Mouse (Mus musculus): Measurements from ENCODE around the gene Kat2b. TPM values are rescaled to one million over a fixed set of nuclear protein-coding genes. Genes with fewer than 3 reads are reported as not detected.
"Not testable (repeated sequence)": the region's sequence is repeated elsewhere in the genome, so short reads cannot be mapped to it uniquely, and the experiment has no call there.

Gene Kat2b
- polyA plus RNA-seq, 1 experiment = 8.5 TPM

DNA sequence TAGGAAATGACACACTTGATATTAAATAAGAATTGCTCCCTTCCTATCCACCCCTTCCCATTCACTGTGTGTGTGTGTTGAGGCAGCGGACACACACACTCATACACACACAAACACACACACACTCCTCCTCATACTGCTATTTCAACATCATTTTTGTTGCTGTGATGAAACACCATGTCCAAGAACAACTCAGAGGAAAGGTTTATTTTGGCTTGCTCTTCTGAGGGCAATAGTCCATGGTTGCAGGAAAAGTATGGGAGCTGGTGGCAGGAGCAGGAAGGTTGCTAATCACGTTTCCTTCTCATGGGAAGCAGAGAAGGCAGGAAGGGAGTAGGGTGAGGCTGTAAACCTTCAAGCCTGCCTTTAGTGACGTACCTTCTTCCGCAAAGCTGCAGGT lies 76.7 kb downstream of the Kat2b start:
- TF ChIP-seq CTCF (IDR thresholded peaks at IDR 0.05; ENCODE audit: extremely low read depth, insufficient read length, insufficient replicate concordance, low read depth, low read length) (no peak), POLR2A (IDR thresholded peaks at IDR 0.05; ENCODE audit: low read depth, low read length) (no peak)
- Histone ChIP-seq H3K27me3 (ENCODE audit: control insufficient read depth, insufficient read depth, low read length) (no peaks in the 10 kb centered on the region), H3K36me3 (ENCODE audit: control insufficient read depth, insufficient read depth, low read length) (peaks cover 54% of the 10 kb centered on the region), H3K4me1 (ENCODE audit: control insufficient read depth, insufficient read depth, insufficient read length, low read length) (no peaks in the 10 kb centered on the region), H3K4me3 (ENCODE audit: low read depth, low read length) (no peak overlapping the region), H3K27ac (ENCODE audit: insufficient read depth, low read depth, low read length) (no peak overlapping the region)
- 84% methylated on average over 4 of the region's 4 CpGs for WGBS

DNA sequence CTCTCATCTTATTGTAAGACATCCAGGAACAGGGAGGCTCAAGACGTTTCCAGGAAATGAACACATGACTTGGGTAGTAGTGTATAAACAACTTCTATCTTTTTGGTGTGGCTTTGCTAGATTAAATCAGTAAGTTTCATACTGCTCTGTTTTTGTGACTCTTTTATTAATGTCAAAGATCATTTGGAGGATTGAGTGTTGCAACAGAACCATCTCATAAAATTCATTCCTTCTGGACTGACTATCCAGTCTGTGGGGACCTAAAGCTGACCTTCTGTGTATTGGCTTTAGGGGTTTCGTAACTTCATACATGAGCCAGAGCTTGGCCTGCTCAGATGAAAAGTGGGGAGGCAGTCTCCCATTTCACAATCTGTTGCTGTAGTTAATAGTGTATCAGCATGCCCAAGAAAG lies 83.6 kb downstream of the Kat2b start:
- Histone ChIP-seq H3K4me3 (ENCODE audit: low read depth, low read length) (no peak overlapping the region), H3K27ac (ENCODE audit: insufficient read depth, low read depth, low read length) (no peak overlapping the region), H3K4me1 (ENCODE audit: control insufficient read depth, insufficient read depth, insufficient read length, low read length) (no peaks in the 10 kb centered on the region), H3K27me3 (ENCODE audit: control insufficient read depth, insufficient read depth, low read length) (no peaks in the 10 kb centered on the region), H3K36me3 (ENCODE audit: control insufficient read depth, insufficient read depth, low read length) (peaks cover 52% of the 10 kb centered on the region)
- WGBS = 72% methylated on average over 2 of the region's 2 CpGs
- TF ChIP-seq CTCF (IDR thresholded peaks at IDR 0.05; ENCODE audit: extremely low read depth, insufficient read length, insufficient replicate concordance, low read depth, low read length) (no peak), POLR2A (IDR thresholded peaks at IDR 0.05; ENCODE audit: low read depth, low read length) (no peak)

DNA sequence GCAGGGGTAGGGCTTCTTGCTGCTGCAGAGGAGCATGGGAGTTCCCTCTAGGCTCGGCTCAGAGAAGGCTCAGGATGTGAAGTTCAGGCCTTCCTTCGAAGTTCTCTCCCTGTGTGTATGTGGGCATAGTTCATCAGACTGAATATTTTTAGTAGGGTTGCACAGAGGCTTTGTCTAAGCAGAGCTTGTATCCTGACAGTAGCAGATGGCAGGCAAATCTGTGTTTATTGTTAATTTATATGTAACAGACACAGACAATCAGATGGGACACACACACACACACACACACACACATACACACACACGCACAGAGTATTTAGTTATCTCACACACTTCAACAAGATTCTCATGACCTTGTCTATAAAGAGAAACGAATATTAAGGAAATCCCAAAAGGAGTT lies 87.9 kb downstream of the Kat2b start:
- 88% methylated on average over 4 of the region's 4 CpGs for WGBS
- no peaks in the 10 kb centered on the region for H3K4me1 ChIP-seq (ENCODE audit: control insufficient read depth, insufficient read depth, insufficient read length, low read length)
- H3K36me3 ChIP-seq (ENCODE audit: control insufficient read depth, insufficient read depth, low read length) = peaks cover 54% of the 10 kb centered on the region
- no peak overlapping the region for H3K27ac ChIP-seq (ENCODE audit: insufficient read depth, low read depth, low read length)
- H3K27me3 ChIP-seq (ENCODE audit: control insufficient read depth, insufficient read depth, low read length) = no peaks in the 10 kb centered on the region
- no peak for TF ChIP-seq POLR2A (IDR thresholded peaks at IDR 0.05; ENCODE audit: low read depth, low read length)
- TF ChIP-seq CTCF (IDR thresholded peaks at IDR 0.05; ENCODE audit: extremely low read depth, insufficient read length, insufficient replicate concordance, low read depth, low read length) = no peak
- H3K4me3 ChIP-seq (ENCODE audit: low read depth, low read length) = no peak overlapping the region

DNA sequence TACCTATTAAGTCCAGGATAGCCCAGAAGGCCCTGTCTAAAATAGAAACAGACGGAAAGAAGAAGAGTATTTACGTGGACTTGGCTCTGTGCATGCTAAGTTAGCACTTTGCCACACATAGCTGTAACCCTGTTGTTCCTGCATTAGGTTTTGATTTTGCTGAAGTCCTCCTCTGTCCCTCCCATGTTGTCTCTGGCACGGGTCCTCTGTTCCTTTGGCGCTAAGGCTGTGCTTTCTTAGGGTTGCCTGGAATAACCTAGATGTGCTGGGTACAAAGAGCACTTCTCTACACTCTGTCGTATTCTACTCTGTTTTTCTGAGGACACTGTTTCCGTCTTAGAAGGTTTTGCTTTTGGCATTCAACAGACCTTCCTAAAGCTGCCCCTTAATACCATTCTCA lies 88.4 kb downstream of the Kat2b start:
- peaks cover 58% of the 10 kb centered on the region for H3K36me3 ChIP-seq (ENCODE audit: control insufficient read depth, insufficient read depth, low read length)
- 77% methylated on average over 6 of the region's 6 CpGs for WGBS

DNA sequence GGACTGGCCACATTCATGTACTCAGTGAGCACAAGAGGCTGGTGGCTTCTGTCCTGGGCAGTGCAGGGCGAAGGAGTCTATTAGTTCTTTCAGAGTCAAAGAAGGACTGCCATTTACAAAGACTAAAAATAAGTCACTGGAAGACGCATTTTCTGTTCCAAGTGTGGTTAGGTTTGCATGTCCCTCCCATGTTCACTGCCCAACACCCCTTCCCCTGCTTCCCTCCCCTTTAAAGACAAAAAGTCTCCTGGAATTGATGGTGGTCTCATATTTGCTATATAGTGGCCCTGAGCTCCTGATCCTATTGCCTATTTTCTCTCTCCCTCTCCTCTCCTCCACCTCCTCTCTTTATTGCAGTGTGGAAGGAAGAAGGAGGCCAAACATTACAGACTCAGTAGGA lies 89.3 kb downstream of the Kat2b start:
- WGBS = 91% methylated on average over 2 of the region's 2 CpGs
- H3K27me3 ChIP-seq (ENCODE audit: control insufficient read depth, insufficient read depth, low read length) = no peaks in the 10 kb centered on the region
- no peak overlapping the region for H3K27ac ChIP-seq (ENCODE audit: insufficient read depth, low read depth, low read length)
- H3K4me1 ChIP-seq (ENCODE audit: control insufficient read depth, insufficient read depth, insufficient read length, low read length) = no peaks in the 10 kb centered on the region
- no peak for TF ChIP-seq CTCF (IDR thresholded peaks at IDR 0.05; ENCODE audit: extremely low read depth, insufficient read length, insufficient replicate concordance, low read depth, low read length)
- no peak for TF ChIP-seq POLR2A (IDR thresholded peaks at IDR 0.05; ENCODE audit: low read depth, low read length)
- peaks cover 62% of the 10 kb centered on the region for H3K36me3 ChIP-seq (ENCODE audit: control insufficient read depth, insufficient read depth, low read length)
- no peak overlapping the region for H3K4me3 ChIP-seq (ENCODE audit: low read depth, low read length)

More for the DNA sequence above, 88.4 kb downstream of the Kat2b start:
- Histone ChIP-seq H3K27me3 (ENCODE audit: control insufficient read depth, insufficient read depth, low read length) (no peaks in the 10 kb centered on the region), H3K27ac (ENCODE audit: insufficient read depth, low read depth, low read length) (no peak overlapping the region), H3K4me1 (ENCODE audit: control insufficient read depth, insufficient read depth, insufficient read length, low read length) (no peaks in the 10 kb centered on the region), H3K4me3 (ENCODE audit: low read depth, low read length) (no peak overlapping the region)
- TF ChIP-seq CTCF (IDR thresholded peaks at IDR 0.05; ENCODE audit: extremely low read depth, insufficient read length, insufficient replicate concordance, low read depth, low read length) (no peak), POLR2A (IDR thresholded peaks at IDR 0.05; ENCODE audit: low read depth, low read length) (no peak)

DNA sequence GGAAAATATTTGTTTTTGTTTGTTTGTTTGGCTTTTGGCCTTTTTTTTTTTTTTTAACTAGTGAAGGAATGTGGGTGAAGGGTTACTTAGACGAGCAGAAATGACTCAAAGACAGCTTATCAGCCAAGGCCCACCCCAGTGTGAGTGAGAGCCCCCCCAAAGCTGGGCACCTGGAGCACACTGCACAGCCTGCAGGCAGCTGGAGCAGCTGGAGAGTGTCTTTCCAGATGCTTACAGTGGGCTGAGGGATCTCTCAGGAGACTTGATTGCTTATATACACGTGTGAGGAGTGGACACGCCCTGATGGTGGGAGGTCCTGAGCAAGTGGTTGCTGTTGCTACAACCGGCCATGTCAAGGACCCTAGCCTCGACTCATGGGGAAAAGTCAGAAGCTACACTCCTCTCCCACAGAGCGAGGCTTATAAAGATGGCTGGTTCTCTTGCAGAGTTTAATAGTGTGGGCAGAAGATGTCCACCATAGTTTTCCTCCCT lies 89.8 kb downstream of the Kat2b start:
- TF ChIP-seq CTCF (IDR thresholded peaks at IDR 0.05; ENCODE audit: extremely low read depth, insufficient read length, insufficient replicate concordance, low read depth, low read length) (no peak), POLR2A (IDR thresholded peaks at IDR 0.05; ENCODE audit: low read depth, low read length) (no peak)
- H3K27ac ChIP-seq (ENCODE audit: insufficient read depth, low read depth, low read length) = no peak overlapping the region
- 62% methylated on average over 6 of the region's 6 CpGs for WGBS

DNA sequence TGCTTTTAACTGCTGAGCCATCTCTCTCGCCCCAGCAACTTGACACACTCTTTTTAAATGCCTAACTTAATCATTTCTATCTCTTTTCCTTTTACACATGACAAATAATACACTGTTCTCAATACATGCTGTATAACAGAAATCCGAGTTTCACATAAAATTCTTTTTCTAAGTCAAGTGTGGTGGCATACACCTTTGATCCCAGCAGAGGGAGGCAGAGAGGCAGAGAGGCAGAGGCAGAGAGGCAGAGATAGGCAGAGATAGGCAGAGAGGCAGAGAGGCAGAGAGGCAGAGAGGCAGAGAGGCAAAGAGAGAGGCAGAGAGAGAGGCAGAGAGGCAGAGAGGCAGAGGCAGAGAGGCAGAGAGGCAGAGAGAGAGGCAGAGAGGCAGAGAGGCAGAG lies 90.7 kb downstream of the Kat2b start:
- H3K27ac ChIP-seq (ENCODE audit: insufficient read depth, low read depth, low read length); H3K4me1 ChIP-seq (ENCODE audit: control insufficient read depth, insufficient read depth, insufficient read length, low read length); H3K4me3 ChIP-seq (ENCODE audit: low read depth, low read length); H3K27me3 ChIP-seq (ENCODE audit: control insufficient read depth, insufficient read depth, low read length): not testable (repeated sequence)
- peaks cover 56% of the 10 kb centered on the region for H3K36me3 ChIP-seq (ENCODE audit: control insufficient read depth, insufficient read depth, low read length)
- 66% methylated on average over 2 of the region's 2 CpGs for WGBS
- TF ChIP-seq CTCF (IDR thresholded peaks at IDR 0.05; ENCODE audit: extremely low read depth, insufficient read length, insufficient replicate concordance, low read depth, low read length) = peak; percentile 38; the same call in 1 of the 2 replicates

More for the DNA sequence above, 89.8 kb downstream of the Kat2b start:
- H3K27me3 ChIP-seq (ENCODE audit: control insufficient read depth, insufficient read depth, low read length) = no peaks in the 10 kb centered on the region
- peaks cover 59% of the 10 kb centered on the region for H3K36me3 ChIP-seq (ENCODE audit: control insufficient read depth, insufficient read depth, low read length)
- H3K4me1 ChIP-seq (ENCODE audit: control insufficient read depth, insufficient read depth, insufficient read length, low read length) = no peaks in the 10 kb centered on the region
- no peak overlapping the region for H3K4me3 ChIP-seq (ENCODE audit: low read depth, low read length)

Data from small intestine, adult 2 months (tissue).